Mouse (Mus musculus) heart, adult 11 months (tissue): ENCODE measurements at regions not wholly inside any gene's neighbourhood (a gene's known extent, or its start where the extent isn't known, plus 50 kb on each side); places are given as distances from the start of the nearest gene placed in this dataset.

Experiments used
- DNase-seq: peaks from one replicate; pipeline ENCODE4 v3.0.0; 2022

DNA sequence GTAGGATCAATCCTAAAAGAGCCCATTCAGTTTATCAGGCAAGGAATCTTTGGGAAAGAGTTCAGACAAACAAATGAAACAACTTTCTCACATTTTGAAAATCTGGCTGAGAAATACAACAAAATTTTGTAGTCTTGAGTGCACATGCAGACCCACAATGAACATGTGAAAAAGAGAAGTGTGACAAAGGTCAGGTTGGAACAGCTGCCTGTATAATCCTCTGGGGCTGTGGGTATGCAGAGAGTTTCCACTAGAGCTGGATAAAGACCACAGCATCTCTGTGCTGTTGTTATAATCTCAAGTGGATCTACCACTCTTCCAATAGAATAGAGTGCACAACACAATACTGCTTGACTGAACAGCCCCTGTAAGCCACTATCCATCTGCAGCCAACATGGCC is 482.3 kb downstream of the Irx1 start:
- no peak for DNase-seq

DNA sequence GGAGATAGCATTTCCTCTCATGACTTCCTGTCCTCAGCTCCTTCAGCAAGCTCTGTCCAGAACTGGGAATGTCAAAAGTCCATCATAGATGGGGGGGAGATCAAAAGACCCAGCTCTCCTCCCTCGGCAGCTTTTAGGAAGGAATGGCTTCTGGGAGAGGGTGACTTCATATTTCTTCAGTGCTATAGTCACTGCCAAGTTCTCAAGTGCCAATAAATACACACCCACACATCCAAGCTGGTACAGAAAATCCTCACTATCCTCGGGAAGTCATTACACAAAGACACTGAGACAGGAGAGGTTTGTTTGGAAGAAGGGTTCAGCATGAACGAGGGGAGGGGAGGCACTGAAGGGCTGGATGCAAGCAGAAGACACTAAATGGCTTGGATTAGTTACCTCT is 502.0 kb downstream of the Irx1 start:
- peak; percentile 15 for DNase-seq

DNA sequence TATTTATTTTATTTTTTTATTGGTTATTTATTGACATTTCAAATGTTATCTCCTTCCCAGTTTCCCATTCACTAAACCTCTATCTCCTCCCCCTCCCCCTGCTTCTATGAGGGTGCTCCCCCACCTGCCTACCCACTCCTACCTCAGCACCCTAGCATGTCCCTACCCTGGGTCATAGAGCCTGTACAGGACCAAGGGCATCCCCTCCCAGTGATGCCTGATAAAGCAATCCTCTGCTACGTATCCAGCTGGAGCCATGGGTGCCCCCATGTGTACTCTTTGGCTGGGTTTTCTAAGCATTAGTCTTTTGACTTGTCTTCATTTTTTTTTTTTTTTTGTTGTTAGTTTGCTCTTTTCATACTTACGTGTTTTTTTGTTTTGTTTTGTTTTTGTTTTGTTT is 502.9 kb downstream of the Irx1 start:
- DNase-seq = peak; percentile 76

DNA sequence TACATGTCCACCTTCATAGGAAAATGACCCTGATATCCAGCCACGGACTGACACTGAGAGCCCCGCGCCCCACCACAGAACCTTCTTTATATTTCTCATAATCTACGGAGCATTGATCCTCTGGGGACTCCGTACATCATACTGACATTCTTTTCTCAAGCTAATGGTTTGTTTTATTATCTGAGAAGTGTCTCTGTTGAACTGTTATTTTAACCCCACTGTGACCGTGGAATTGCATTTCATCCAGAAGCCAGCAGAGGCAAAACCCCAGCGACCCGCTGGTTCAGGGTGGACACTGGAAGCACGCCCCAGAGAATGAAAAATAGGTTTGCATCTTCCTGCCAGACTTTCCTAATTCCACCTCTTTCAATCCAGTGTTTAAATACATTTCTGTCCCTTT is 503.4 kb downstream of the Irx1 start:
- no peak for DNase-seq

DNA sequence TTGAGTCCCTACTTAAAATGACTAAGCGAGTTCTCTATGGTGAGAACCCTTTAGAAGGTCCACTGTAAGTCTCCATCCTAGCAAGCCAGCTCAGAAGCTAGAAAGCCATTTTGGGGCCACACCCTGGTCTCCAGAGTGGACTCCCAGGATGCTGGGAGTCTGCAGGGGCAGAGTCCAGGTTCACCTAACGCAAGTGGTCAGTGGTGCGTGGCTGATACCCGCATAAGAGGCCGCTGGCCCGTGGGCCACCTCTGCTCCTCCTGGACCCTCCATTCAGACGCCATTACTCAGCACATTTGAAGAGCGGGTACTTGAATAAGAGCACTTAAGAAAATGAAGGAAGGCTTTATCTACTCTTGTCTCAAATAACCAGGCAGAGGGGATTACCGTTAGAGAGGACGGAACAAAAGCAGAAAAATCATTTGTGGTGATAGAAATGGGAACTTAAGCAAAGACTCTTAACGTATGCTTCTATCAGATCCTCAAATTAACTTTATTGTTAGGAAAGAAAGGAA is 504.4 kb downstream of the Irx1 start:
- DNase-seq = peak; percentile 66

DNA sequence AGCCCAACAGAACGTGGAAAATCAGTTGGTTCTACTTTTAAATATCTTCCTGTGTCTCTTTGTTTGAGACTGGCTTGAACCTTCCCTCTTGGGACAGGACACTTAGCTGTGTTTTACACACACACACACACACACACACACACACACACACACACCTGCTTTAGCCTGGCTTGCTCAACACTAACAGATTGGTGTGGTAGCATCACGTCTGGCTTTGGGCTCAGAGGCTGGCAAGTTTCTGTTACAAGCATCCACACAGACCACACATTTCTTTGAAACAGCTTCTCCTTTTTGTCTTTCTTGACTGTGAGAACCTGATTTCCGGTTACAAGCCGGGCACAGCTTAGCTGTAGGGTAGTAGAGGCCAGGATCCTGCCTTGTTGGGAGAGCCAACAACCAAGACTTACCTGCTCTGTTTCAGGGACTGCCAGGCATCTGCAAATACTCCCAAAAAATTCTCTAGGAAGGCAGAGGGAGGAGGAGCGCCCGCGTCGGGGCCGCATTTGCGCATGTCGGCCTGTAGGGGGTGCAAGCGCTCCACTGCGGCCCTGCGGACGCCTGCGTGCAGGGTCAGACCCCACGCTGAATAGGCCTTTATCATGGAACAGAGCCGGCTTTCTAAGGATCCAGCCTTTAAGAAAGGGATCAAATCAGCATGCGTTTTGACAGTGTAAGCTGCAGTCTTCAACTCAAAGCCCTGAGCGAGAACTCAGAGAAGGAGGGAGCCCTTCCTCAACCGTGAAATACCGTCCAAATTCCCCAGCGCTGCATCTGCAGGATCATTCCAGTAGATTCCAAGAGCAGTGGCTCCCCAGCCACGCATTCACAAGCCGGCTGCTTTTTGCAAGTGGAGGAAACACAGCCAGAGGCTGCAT is 505.2 kb downstream of the Irx1 start:
- DNase-seq = peak; percentile 85

DNA sequence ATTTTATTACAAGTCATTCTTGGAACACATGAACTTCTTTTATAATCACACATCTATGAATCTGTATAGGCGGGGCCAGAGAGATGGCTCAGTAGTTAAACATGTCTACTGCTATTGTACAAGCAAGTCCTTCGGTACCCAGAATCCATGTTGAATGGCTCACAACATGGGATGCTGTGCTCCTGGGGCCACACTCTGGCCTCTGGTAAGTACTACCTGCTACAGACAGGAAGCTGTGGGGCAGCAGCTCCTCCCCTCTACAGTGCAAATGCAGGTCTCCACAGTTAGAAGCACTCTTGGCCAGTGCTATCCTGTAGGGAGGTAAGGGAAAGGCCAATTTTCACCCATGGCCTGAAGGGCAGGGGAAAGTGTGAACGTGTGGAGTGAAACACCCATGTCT is 506.0 kb downstream of the Irx1 start:
- DNase-seq = peak; percentile 63

DNA sequence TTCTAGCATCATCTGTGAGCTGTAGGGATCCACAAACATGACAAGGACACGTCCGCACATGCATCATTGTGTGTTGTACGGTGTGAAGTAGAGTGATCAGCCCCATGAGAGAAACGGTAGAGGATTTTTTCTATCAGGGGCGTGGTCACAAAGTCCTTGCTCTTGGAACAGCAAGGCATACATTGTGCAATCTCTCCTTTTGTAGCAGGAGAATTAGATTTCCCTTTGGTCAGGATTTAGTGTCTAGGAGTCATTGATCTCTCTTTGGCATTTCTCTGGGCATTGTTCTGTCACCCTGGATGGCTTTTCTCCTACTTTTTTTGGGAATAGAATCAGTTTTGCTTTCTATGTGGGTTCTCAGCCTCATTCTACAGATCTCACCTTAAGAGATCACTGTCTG is 511.3 kb downstream of the Irx1 start:
- DNase-seq = peak; percentile 27

DNA sequence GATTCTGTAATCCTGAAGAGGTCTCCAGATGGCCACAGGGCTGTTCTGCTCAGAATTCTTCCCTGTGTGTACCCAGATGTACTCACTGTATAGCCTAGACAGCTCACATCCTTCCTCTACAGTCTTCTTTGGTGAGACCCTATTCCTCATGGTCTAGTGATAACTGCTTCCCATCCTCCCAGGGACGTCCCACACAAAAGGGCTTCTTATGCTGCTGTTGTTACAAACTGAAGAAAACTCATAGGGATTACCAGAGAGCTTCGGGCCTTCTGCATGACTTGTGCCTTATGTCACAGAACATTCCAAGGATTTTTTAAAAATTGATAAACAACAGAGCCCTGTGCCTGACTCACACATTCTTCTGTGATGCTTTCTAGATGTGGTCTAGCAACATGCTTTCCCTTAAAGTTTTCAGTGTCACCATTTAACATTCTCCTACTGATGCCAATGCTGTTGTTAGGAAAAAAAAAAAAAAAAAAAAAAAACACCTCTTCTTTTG is 525.9 kb downstream of the Irx1 start:
- DNase-seq = peak; percentile 46

DNA sequence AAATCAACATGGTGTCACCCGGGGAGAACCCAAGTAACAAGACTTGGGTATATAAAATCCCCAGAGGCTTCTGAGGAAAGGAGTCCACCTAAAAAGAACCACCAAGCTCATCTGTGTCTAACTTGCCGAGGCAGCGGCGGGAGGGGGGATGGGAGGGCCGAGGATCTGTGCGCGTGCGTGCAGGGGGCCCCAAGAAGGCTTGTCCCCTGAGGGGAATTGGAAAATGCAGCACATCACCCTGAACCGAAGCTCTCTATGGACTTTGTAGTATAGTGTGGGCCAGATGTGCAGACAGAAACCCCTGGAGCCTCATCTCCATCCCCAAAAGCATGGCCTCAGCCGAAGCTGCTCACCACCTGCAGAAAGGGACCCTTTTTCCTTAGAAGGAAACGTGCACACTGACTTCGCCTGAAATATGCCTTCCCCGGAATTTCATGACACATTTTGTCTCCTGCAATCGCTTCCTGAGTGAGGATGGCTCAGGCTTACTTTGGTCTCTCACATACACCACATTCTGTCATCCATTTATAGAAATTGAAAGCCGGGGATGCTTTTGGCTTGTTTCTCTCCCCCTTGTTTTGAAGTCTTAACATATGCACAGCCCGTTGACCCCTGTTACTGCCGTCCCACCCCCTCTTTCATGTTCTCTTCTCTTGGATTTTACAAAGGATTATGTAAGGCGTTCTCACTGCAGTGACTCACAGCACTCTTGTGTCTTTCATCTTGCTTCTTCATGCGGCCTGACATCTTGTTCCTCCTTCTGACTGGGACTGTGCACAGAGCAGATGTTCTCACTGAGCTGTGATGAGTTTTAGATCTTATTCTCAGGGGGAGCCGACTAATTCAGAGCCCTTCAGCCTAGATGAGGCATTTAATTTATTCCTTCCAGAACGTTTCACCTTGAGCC is 559.6 kb downstream of the Irx1 start:
- DNase-seq = no peak

DNA sequence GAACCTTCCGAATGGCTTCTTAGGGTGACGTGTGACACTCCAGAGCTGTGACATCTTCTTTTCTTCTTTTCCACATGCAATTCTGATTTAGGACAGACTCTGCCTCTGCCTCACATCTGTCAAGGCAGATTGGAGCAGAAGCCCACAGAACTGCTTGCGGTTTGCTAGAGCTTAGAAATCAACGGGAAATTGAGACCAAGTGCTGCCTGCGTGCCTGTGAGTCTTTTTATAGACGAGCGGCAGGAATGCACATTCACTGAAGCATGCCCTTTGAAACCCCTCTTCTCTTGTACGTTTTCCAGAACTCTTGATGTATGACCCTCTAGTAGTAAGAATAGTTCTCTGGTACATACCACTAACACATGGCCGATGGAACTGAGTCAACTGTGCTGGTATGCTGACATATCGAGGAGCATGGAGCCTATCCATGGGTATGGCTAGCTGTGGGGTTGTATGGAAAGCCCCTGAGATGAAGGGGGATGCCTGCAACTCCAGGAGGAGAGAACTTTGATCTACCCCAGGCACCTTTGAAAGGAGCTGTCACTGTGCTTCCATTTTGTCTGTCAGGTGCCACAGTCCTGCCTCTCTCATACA is 552.2 kb upstream of the Adamts16 start:
- no peak for DNase-seq

DNA sequence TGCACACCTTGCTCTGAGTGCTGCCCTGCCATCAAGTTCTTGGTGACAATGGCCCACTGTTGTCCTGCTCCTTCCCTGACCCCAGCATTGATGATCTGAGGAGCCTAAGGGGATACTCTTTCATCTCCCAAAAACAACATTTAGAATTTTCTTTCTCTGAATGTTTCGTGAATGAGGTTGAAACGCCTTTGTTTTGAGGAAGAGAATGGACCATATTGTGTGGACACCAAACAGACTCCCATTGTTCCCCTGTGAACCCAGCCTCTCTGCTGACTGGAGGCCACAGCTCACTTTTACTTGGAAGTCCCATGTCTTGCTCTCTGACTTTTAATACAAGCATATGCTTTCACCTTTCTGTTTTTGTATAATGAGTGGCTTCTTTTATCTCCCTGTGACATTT is 537.0 kb upstream of the Adamts16 start:
- no peak for DNase-seq

DNA sequence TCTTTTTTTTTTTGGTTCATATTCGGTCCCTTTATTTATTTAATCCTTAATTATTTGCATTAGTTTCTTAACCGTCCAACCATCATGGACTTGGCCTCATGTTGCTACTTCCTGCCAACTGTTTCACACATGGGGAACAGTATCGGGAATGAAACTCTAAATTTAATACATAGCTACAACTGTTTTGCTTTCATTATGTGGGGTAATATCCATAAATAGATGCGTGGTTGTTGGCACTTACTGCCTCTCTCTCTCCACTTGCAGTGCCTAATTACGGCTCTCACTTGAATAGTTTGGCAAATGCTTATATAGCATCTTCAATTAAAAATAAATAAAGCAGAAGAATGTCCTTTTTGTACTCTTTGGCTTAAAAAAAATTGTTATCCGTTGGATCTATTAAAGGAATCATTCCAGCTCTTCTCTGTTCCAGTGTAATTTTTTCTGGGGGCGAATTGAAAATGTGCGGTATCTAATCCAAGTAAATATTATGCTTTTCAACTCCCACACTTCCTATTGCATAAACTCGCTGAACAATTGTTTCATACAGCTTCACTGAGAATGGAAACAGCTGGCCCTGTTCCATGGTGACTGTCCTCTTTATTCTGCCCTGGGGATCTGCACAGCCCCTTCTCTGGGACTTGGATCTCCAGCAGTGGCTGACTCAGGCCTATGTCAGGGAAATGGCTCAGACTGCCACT is 534.4 kb upstream of the Adamts16 start:
- peak; percentile 96 for DNase-seq

DNA sequence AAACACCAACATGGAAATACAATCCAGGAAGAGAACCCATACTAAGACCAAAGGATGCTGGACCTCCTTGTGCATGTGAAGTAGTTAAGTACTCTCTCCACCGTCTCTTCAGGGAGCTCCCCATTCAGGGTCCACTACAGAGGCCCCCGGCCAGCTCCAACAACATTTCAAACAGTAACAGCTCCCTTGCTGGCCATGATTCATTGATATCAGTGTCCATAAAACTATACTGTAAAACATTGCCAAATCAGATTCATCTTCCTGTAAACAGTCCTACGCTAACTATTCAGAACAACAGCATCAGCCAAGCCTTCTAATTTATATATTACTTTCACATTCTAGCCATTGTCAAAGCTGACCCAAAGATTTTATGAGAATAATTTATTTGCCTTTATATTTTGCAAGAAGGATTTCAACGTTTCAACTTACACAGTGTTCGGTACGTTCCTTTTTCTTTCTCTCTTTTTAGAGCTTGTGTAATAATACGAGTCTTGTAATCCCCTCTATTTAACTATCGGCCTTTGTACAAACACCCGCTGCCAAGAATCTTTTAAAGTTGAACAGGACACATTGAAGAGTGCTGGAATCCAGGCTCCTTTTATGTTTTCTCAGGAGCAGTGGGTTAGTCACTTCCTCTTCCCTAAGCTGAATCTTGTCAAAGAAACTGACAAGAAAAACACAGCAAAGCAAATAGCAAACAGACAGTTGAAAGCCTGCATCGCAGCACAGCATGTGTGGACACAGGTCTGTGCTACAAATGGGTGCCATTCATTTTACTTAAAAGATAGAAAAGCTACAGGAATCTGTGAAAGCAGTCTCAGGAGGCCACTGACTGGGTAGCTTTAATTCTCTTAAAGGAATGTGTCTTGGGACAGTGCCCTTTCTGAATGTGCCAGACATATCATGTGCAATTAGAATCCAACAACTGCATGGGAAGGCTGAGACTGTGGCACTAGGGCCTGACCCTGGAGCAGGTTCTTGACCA is 531.4 kb upstream of the Adamts16 start:
- DNase-seq = peak; percentile 88

DNA sequence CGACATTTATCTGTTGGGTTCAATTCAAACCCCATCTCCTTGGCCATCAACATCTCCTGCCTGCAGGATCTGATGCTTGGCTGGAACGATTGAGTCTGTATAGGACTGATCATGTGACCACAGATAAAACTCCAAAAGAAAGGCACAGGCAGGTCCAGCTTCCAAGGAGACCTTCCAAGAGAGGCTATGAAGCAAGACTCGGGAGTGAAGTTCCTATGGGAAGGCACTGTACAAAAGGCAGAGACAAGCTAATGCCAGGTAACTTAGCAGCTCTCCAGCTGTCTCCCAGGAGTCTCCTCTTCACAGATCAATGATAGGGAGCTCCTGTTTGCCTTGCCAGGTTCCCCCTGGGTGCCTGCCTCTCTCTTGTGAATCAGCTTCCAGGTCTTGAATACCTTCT is 528.2 kb upstream of the Adamts16 start:
- no peak for DNase-seq

DNA sequence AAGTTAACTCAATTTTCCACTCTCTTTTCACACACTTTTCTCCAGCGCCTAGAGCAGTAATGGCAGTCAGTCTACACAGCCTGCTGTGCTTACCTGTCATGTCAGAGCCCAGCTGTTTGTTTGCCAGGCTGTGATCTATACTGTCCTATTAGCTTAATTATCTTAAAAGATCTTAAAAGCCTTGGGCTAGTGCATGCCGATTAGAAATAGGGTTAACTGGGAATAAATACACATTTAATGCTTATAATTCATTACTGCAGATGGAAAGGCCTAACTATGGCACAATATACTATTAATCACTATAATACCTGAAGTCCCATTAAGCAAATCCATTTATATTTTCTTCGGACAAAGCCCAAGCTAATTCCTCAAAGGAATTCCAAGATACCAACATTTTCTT is 523.6 kb upstream of the Adamts16 start:
- DNase-seq = no peak

DNA sequence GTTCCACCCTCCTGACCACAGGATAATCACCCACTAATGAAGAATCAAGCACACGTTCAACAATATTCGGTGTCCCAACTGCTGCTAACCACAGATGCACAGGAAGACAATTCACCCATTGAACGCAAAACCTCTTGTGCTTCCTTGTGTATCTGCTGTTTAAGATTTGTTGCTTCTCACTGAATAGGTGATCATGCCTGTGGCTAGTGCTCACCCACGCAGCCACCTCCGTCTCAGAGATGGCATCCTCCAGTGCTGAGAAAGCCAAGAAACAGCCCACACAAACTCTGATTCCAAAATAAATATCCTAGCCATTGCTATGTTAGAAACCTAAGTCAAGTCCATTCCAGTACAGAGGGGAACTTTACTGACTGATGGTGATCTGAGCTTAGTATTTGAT is 520.7 kb upstream of the Adamts16 start:
- DNase-seq = peak; percentile 41

DNA sequence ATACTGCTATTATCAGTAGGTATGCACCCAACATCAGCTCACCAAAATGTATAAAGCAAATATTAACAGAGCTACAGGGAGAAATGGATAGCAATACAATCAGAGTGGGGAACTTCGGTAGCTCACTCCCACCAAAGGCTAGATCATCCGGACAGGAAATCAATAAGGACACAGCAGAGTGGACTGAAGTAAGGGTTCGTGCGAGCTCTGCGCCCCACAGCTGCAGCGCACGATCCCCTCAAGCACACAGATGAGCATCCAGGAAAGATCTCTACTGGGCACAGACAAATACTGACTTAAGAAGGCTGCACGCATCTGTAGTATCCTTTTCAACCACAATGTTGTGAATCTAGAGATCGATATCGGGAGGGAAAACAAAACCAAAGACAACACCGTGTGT is 517.5 kb upstream of the Adamts16 start:
- peak; percentile 54 for DNase-seq

DNA sequence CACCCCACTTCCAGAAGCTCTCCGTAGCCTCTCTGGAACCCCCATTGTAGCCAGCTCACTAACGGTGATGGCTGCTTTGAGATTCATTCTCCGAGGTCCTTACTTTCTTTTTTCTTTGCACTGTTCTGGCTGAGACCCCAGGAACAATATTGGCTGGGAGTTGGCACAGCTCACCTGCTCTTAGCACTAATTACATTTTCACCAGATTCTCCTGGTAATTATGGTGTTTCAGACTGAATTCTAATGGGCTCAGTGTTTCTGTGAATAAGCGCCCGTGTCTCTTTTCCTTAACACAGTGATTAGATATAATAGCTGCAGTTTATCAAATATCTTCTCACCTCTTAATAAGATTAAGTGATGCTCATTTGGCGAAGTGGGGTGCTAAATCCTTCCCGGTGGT is 509.2 kb upstream of the Adamts16 start:
- DNase-seq = peak; percentile 43

DNA sequence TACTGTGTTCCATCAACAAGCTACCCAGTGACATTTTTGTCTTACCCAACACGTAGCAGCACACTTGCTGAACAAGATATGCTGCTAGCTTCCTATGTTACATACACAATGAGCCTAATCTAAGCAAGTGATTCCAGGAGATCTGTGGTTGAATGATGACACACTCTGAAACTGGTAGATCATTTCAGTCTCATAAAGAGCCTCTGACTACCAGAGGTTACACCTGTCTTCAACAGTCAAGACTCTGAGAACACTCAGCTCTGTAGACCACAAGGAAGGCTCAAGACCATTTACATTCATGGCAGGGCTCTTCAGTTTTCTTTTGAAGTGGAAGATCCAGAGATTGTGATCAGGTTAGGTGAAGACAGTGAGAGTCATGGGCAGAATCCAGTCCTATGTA is 501.3 kb upstream of the Adamts16 start:
- DNase-seq = no peak

DNA sequence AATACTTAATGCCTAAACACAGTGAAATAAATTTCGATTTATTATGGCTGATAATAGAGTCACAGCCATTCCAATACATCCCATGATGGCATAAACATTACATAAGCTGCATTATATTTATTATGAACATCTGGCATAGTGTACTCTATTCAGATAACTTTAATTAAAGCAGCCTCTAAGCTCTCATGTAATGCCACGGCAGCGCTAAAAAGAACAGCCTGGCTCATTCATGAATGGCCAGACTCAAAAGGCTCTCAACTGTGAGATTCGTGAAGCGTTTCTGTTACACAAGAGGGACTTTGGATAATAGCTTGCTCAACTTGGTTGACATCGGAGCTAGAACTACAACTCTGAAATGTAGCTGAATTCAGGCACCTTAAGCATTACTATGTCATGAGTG is 497.1 kb upstream of the Adamts16 start:
- DNase-seq = peak; percentile 21
